Mouse (Mus musculus) heart, adult 8-10 months (tissue): ENCODE measurements around the gene Olfr209. TPM values are rescaled to one million over a fixed set of nuclear protein-coding genes. Genes with fewer than 3 reads are reported as not detected.
"Not testable (repeated sequence)": the region's sequence is repeated elsewhere in the genome, so short reads cannot be mapped to it uniquely, and the experiment has no call there.

ENCODE experiments used
- DNase-seq: peaks from one replicate; pipeline ENCODE4 v3.0.0; 2022; ENCODE audit warnings: low spot score
- total RNA-seq, 4 experiments: library from RNA; stranded (reverse); gene quantifications; 2 replicates each; pipeline ENCODE4 v1.2.4; 2022

Olfr209 gene
- total RNA-seq, result not detected

DNA sequence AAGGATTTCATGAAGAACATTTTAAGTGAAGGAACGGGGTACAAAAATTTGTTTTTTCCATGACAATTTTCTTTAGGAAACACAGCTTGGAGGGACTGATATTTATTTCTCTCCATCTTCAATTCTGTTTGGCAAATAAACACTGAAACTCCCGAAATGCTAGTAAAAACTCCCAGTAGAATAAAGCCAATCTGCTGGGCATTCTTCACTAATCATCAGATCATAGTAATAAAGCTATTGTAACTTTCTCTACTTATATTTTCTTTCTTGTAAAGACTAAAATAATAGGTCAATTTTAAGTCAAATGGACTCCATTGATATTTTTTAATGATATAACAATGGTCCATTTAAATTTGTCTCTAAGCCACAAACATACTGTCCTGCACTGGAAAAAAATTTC, at the start of gene Olfr209:
Gene Olfr209 (minus strand): TSS at position 101 of the 400 bp plus-strand sequence.
- DNase-seq, result no peak

DNA sequence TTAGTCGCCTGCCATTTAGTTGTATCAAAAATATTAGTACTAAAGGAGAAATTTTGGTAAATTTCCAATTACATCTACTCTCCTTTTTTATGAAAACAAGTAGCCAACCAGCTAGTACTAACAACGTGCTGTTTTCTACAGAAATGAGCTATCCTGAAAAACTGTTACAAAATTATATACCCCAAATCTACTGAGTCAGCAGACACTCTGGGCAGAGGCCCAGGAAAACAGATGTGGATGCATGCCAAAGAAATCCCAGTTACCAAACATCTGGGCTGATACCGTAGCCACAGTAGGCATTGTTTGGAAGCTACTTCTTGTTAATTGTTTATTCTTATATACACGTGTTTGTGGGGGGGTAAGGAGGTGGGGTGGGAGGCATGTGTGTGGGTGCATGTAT, 49.7 kb upstream of the Olfr209 start:
- no peak for DNase-seq

DNA sequence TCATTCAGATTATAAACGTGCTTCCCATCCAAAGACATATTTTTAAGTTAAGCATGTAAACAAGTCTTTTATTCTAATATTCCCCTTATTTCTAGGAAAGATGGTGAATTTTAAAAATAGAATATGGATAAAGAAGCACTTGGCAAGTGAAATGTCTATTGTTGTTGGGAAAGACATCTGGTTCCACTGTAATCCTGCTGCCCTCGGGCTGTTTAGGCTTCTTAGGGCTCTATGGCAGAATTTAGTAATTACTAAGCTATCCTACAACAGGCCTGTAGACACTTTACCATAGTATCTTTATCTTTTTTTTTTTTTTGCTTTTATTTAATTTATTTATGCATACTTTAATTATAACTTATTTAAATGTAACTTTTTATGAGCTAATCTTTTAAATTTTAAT, 46.0 kb upstream of the Olfr209 start:
- DNase-seq, result no peak

DNA sequence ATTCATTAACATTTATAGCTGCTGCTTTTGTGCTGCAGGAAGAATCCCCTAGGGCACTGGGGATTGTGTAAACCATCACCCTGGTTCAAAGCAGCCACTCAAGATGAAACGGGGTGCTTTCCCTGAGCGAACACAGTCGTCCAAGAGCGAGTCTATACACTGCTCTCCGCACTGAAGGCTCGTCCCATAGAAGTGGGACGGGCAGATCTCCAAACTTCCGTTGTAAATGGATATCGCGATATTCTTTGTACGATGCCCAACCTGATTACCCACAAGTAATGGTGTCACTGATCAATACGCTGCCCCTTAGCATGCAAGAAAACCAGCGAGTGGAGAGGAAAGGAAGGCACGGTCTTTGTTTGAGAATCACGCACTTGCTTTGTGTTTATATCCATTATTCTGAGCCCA, 45.6 kb upstream of the Olfr209 start:
- DNase-seq, result no peak

DNA sequence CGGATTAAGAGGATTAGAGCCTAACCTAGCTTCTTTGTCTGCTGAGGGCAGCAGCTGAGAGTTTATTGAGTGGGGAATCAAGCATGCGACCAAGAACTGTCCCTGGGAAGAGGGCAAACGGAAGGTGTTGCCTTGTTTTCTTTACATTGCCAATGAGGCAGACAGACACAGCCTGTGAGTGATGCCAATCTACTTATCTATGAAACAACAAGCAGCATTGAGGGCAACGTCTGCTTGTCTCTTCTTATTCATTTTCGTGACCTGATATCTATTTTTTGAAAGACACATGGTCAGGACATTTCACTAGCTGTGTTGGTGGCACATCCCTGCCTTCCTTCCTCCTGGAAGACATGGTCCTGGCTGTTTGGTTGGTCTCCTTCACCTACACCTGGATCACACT, 43.2 kb upstream of the Olfr209 start, which contains the start of gene Gabrr3:
Gene Gabrr3 (plus strand): TSS at position 301 of the 400 bp plus-strand sequence.
- DNase-seq, result no peak

DNA sequence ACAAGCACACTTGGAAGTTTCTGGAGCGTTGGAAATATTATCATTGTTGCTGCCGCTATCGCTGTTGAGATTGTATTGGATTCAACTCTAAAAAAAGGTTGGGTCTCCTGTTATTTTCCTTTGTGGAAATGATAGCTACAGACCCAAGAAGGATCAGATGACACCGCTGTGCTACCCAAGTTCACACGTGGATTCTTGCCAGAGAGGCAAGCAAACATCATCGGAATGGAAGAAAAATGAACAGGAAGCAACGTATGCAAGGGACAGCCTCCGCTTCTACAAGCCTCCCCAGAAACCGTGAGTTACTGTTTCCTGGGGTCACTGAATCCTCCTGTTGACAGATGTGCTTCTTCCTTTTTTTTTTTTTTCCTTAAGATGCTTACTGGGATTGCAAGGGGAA, 41.0 kb upstream of the Olfr209 start:
- DNase-seq, result no peak

DNA sequence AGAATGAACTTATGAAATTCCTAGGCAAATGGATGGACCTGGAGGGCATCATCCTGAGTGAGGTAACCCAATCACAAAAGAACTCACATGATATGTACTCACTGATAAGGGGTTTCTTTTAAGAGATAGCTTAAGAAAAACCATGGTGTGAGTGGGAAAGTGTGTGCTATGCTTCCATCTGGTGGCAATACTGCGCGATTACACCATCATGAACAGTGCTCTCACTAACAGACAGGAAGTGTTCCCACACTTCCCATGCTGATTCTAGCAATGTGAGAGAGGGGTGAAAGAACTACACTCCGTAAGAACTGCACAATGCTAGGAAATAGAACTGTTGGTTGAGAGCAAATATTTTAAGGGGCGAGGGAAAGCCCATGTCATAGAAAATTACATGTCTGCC, 39.9 kb upstream of the Olfr209 start:
- DNase-seq, result no peak

DNA sequence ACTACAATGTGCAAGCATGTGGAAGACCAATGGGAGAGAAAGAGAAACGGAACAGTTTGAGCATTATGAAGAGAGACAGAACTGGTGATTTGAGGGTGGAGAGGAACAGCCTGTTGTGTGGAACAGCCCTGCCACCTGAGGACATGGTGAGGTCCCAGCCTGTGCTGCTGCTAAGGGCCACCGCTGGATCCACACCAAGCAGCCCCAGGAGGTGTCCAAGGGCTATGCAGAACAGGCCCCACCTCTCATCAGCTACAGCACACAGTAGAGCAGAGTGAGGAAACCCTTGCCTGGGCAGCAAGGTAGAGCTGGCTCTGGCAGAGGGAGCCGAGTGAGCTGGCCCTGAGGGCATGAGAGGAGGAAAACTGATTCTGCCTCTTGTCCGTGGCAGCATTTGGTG, 38.2 kb upstream of the Olfr209 start:
- DNase-seq, result no peak

DNA sequence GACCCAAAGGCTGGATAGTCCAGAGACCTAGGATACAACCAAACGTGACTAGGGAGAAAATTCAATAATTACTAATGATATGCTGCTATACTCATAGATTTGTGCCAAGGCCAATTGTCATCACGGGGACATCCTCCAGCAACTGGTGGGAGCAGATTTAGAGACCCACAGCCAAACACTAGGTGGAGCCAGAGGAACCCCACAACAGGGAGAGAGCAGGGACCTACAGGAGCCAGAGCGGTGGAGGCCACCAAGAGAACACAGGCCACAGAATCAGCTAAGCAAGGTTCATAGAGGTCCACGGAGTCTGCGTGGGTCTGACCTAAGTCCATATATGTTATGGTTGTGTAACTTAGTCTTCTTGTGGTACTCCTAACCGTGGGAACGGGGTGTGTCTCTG, 37.3 kb upstream of the Olfr209 start:
- no peak for DNase-seq

DNA sequence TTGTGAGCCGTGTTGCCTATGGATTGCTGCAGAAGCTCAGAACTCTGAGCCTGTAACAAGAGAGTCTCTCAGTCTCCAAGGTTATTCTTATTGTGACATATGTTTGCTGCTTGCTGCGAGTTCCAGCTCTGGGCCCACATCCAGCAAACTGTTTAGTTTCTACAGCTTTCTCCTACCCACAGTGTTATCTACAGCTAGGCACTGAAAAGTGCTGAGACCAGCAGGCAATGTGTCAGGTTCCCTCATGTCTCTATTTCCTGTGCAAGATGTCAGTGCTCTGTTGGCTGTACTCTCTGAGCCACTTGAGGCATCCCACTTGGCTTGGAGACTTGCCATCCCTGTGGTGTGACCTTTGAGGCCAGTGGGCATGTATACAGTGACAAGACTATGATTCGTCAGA, 29.5 kb upstream of the Olfr209 start:
- no peak for DNase-seq

DNA sequence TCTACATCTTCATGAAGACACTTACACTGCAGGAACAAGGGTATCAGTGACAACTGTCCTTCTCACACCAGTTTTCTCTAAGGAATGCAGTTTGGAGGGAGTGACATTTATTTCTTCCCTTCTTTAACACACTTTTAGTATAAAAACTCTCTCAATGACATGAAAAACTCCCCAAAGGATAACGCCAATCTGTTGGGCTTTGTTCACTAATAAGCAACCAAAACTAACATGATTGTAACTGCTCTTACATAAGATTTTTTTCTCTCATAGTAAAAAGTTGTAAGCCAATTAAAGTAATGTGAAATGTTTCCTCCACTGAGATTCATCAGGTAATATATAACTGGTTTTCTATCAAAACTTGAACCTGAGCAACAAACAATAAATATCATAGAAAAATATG, 14.6 kb downstream of the Olfr209 start, which contains the start of gene Olfr206:
Gene Olfr206 (minus strand): TSS at position 101 of the 400 bp plus-strand sequence.
- DNase-seq, result no peak

DNA sequence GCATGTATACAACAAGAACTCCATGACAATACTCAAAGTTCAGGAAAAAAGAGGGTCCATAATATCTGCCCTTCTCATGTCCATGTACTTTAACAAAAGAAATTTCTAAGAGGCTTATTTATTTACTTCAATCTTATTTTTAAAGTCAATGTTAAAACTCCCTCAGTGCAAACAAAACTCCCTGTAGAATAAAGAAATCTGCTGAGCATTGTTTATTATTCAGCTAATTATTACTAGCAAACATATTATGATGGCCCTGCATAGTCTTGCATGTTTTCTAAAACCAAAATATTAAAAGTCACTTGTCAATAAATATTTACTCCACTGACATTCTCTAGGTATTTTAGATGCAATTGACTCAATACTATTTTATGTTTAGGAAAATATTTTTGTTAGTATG, 32.8 kb downstream of the Olfr209 start, which contains the start of gene Olfr205:
Gene Olfr205 (minus strand): TSS at position 101 of the 400 bp plus-strand sequence.
- no peak for DNase-seq

DNA sequence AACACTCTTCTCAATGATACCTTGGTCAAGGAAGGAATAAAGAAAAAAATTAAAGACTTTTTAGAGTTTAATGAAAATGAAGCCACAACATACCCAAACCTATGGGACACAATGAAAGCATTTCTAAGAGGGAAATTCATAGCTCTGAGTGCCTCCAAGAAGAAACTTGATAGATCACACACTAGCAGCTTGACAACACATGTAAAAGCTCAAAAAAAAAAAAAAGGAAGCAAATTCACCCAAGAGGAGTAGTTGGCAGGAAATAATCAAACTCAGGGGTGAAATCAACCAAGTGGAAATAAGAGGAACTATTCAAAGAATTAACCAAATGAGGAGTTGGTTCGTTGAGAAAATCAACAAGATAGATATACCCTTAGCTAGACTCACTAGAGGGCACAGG, 40.5 kb downstream of the Olfr209 start:
- DNase-seq, result not testable (repeated sequence)

DNA sequence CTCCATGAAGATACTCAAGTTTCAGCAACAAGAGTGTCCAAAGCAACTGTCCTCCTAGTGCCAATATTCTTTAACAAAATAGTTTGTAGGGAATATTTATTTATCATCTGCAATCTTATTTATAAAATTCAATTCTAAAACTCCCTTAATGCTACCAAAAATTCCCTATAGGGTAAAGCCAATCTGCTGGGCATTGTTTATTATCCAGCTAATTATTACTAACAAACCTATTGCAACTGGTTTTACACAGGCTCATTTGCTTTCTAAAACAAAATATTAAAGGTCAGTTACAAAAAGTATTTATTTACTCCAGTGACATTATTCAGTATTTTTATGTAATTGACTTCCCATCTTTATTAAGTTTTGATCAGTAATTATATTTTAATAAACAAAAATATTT, 45.6 kb downstream of the Olfr209 start, which contains the start of gene Olfr204:
Gene Olfr204 (minus strand): TSS at position 101 of the 400 bp plus-strand sequence.
- DNase-seq, result no peak

Other genes with a start within 250 kb of the Olfr209 start
- gene Olfr194, start 242.9 kb downstream of the Olfr209 start, total RNA-seq, result not detected
- not detected for gene Olfr195, start 216.9 kb downstream of the Olfr209 start, total RNA-seq
- gene Olfr196, start 193.5 kb downstream of the Olfr209 start, total RNA-seq, result not detected
- gene Olfr198, start 160.5 kb downstream of the Olfr209 start, total RNA-seq, result not detected
- gene Olfr199, start 144.2 kb downstream of the Olfr209 start, total RNA-seq, result not detected
- not detected for gene Olfr201, start 91.4 kb downstream of the Olfr209 start, total RNA-seq
- gene Olfr202, start 77.2 kb downstream of the Olfr209 start, total RNA-seq, result not detected
- gene Olfr203, start 65.1 kb downstream of the Olfr209 start, total RNA-seq, result not detected
- not detected for gene Olfr204, start 45.7 kb downstream of the Olfr209 start, total RNA-seq
- gene Olfr205, start 32.9 kb downstream of the Olfr209 start, total RNA-seq, result not detected
- not detected for gene Olfr206, start 14.7 kb downstream of the Olfr209 start, total RNA-seq
- gene Gabrr3, start 43.3 kb upstream of the Olfr209 start, total RNA-seq, result under 1 TPM in 2 of 4 experiments, not detected in 2; 0.12 to 0.13 TPM
- gene Riox2, start 107.8 kb upstream of the Olfr209 start, total RNA-seq, result 10 to 100 TPM; 14.8 to 19.4 (median 17.3) TPM
- gene Crybg3, start 237.0 kb upstream of the Olfr209 start, total RNA-seq, result 10 to 100 TPM; 71.6 to 83.9 (median 77.2) TPM